Mouse (Mus musculus): Measurements from ENCODE around the gene Cpne8.

- no peak for TF ChIP-seq CTCF (IDR thresholded peaks at IDR 0.05; ENCODE audit: borderline replicate concordance, insufficient read depth, low read length)
- no peak for TF ChIP-seq POLR2A (IDR thresholded peaks at IDR 0.05; ENCODE audit: low read depth, low read length)
These were observed 59.5 kb downstream of the Cpne8 start for GRCm38 (mm10) chr15:90619736-90620135.

Data from embryonic fibroblast, embryonic 13.5 days (primary cell).